Mouse (Mus musculus) bone marrow macrophage, adult 2 months (primary cell): ENCODE data around the gene Rbpj. TPM values are rescaled to one million over a fixed set of nuclear protein-coding genes. Genes with fewer than 3 reads are reported as not detected.

Experiments
- H3K27ac ChIP-seq: 2 replicates; pipeline ENCODE4 v1.5.1; 2012; ENCODE audit warnings: low read depth, low read length; ENCODE audit not compliant: insufficient read depth
- H3K4me1 ChIP-seq: 2 replicates; pipeline ENCODE4 v1.6.1; 2012; ENCODE audit warnings: low read length; ENCODE audit not compliant: control insufficient read depth, insufficient read depth
- H3K4me3 ChIP-seq: 2 replicates; pipeline ENCODE4 v1.5.1; 2012; ENCODE audit warnings: mild to moderate bottlenecking, low read length, moderate library complexity; ENCODE audit not compliant: insufficient read depth
- CTCF ChIP-seq: IDR thresholded peaks from 2 replicates; pipeline ENCODE4 v1.5.1; 2012; ENCODE audit warnings: low read depth, mild to moderate bottlenecking, low read length, moderate library complexity
- POLR2A ChIP-seq: IDR thresholded peaks from 2 replicates; pipeline ENCODE4 v1.6.1; 2012; ENCODE audit warnings: mild to moderate bottlenecking, low read depth, low read length, borderline replicate concordance
- polyA plus RNA-seq: library from polyadenylated mRNA; stranded (reverse); fragments of >200 nt; gene quantifications from 2 replicates; pipeline ENCODE4 v1.2.4, GENCODE M21; 2012; ENCODE audit not compliant: missing spikeins, insufficient read depth, insufficient read length

Rbpj gene
- polyA plus RNA-seq, 1 experiment = 136 TPM

DNA sequence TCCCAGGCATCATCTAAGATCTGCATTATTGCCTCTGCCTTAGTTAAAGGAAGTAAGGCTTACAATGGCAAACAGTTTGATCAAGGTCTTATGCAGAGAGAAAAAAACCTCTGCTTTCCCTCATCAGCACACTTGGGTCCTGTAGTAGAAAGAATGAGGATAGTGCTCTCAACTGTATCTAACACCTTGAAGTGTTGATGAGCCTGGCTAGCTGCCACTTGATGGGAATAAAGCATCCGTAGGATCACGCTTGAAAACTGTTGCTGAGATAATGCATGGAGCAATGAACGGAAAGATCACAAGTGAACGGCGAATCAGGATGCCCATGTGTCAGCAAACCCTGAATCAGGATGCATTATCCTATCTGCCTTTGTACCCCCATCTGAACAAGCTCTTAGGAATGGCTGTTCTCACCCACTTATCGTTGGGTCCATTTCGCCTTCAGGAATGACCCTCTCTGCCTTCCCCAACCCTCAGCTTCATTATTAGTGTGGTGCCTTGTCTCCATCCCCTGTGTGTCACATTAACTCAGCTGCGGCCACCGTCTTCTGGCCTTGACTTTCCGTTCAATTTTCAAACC is 54.1 kb downstream of the Rbpj start:
- H3K4me1 ChIP-seq = peaks cover 19% of the 10 kb centered on the region
- no peak overlapping the region for H3K27ac ChIP-seq
- no peak for TF ChIP-seq POLR2A
- no peak for TF ChIP-seq CTCF
- H3K4me3 ChIP-seq = no peak overlapping the region

DNA sequence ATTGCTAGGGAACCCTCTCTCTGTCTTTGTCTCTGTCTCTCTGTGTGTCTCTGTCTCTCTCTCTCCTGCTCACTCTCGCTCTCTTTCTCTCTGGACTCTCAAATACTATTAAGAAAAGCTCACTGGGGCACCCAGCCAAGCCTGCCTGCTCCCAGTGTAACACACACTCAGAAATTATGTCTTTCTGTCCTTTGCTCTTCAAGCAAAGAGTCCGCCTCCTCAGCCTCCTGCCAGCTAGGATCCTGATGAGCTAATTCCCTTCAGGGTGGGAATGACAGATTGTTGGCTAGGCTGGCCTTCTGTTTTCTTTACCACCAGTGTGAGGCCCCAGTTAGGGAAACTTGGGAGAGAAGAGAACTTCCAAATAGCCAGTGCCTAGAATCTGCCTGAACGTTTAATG is 57.1 kb downstream of the Rbpj start:
- H3K4me3 ChIP-seq = no peak overlapping the region
- H3K4me1 ChIP-seq = peaks cover 19% of the 10 kb centered on the region
- TF ChIP-seq CTCF (no peak), POLR2A (no peak)
- no peak overlapping the region for H3K27ac ChIP-seq

DNA sequence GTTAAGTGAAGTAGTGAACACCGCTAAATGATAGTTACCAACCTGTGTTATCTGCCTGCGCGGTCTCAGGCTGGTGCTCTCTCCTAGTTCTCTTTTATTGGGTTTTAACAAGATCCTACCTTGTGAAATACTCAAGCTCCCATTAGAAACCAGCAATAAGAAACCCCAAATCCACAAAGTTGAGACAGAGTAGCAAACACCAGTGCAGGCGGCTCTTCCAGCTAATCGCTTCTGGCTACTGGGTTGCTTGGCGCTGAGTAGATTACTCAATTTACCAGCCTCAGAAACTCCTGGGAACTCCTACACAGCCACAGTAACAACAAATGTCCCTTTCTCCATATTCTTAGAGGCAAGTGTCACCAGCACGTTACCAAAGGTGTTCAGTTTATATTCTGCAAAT is 58.2 kb downstream of the Rbpj start:
- H3K4me1 ChIP-seq = peaks cover 19% of the 10 kb centered on the region
- TF ChIP-seq POLR2A (no peak), CTCF (no peak)
- no peak overlapping the region for H3K4me3 ChIP-seq
- no peak overlapping the region for H3K27ac ChIP-seq

DNA sequence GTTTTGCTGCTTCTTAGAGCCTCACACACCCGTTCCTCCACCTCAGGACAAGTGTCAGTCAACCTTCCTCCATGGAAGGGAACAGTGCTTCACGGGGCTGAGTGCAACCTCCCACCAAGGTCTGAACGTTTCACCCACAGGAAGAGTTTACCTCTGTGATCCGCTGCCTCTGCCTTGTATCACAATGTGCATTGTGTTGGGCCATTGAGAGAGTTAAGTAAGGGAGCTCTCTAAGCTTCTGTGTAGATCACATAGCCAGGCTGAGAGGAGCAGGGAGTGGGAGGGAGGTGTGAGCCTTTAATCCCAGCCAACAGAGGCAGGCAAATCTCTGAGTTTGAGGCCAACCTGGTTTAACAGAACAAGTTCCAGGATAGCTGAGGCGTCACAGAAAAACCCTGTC is 58.9 kb downstream of the Rbpj start:
- no peak overlapping the region for H3K4me3 ChIP-seq
- no peak for TF ChIP-seq POLR2A
- no peak for TF ChIP-seq CTCF
- H3K27ac ChIP-seq = no peak overlapping the region
- H3K4me1 ChIP-seq = peaks cover 22% of the 10 kb centered on the region

DNA sequence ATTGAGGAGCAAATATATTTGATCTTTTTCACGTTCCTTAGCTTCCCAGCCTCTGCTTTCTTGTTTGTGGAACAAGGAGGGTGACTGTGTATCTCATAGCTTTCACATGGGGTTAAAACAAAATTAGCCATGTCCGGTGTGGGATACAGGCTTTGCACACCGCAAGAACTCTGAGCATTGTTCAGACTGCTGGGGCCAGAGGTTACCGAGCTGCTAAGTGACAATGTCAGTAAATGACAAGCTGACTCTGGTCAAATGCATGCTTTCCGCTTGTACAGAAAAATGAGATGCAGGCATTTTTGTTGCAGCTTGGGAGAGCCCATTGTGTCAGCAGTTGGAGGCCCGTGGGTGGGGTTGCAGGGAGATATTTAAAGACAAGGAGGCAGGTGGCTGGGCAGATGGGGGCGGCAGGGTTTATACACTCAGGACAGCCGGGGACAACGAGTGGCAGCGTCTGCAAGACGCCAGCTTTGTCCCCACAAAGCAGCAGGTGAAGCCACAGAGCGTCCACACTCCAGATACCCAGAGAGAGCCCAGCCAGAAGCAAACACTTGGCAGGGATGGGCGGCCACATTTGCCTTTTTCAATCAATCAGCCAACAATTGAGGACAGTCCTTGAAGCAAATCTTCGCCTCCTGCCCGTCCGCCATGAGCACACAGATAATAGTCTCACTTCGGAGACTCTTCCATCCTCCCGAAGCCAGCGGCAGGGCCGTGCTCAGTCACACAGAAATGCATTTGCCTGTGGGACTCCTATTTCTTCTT is 59.5 kb downstream of the Rbpj start:
- H3K4me3 ChIP-seq = no peak overlapping the region
- no peak overlapping the region for H3K27ac ChIP-seq
- H3K4me1 ChIP-seq = peaks cover 27% of the 10 kb centered on the region
- TF ChIP-seq CTCF (no peak), POLR2A (no peak)

DNA sequence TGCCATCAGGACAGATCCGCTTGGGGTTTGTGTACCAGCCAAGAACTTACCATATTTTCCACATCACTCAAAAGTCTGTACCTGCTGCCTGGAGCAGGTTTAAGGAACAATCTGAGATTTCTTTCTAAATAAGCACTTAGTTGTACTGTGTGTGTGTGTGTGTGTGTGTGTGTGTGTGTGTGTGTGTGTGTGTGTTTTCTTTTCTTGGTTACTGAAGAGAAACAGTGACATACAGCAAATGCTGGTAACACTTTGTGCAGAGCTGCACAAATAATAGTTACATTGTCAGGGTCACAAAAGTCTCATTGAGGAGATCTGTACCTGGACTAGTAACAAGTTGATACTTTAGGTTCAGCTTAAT is 60.1 kb downstream of the Rbpj start:
- Histone ChIP-seq H3K4me1 (peaks cover 30% of the 10 kb centered on the region), H3K4me3 (no peak overlapping the region), H3K27ac (no peak overlapping the region)
- no peak for TF ChIP-seq POLR2A
- no peak for TF ChIP-seq CTCF

DNA sequence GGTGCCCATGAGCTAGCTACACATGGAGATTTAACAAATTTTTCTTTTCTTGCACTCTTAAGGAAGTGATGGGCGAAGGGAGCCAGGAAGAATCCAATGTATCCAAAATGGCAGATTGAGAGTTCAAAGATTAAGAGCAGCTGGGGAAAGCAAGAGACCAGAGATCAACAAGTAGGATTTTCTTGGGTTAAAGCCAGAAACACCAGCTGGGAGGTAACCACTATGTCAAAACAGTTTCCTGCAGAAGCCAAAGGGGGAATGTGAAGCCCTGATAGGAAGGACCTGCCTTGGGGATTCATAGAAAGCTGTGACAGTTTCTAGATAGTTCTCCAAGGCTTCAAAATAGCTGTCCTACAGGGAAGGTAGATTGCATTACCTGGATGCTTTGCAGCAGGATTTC is 63.9 kb downstream of the Rbpj start:
- H3K4me1 ChIP-seq = peaks cover 19% of the 10 kb centered on the region
- no peak overlapping the region for H3K4me3 ChIP-seq
- TF ChIP-seq CTCF (no peak), POLR2A (no peak)
- no peak overlapping the region for H3K27ac ChIP-seq

DNA sequence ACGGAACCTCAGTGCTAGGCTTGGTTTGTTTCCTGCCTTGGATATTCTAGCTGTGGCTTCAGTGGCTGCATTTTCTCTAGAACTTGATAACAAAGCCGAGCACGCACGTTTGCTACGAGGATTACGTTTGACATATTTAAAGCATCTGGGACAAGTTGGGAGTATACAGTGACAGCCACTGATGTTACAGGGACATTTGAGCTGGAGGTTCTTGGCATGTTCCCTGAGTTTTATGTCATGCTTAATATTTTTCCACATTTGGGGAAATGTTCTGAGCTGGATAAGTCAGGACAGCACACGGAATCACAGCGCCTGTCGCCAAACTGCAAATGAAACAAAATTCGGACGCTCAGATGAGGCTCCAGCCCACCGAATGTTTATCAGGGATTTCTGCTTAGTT is 69.1 kb downstream of the Rbpj start:
- TF ChIP-seq CTCF (no peak), POLR2A (no peak)
- no peak overlapping the region for H3K27ac ChIP-seq
- H3K4me3 ChIP-seq = no peak overlapping the region
- peaks cover 48% of the 10 kb centered on the region for H3K4me1 ChIP-seq

DNA sequence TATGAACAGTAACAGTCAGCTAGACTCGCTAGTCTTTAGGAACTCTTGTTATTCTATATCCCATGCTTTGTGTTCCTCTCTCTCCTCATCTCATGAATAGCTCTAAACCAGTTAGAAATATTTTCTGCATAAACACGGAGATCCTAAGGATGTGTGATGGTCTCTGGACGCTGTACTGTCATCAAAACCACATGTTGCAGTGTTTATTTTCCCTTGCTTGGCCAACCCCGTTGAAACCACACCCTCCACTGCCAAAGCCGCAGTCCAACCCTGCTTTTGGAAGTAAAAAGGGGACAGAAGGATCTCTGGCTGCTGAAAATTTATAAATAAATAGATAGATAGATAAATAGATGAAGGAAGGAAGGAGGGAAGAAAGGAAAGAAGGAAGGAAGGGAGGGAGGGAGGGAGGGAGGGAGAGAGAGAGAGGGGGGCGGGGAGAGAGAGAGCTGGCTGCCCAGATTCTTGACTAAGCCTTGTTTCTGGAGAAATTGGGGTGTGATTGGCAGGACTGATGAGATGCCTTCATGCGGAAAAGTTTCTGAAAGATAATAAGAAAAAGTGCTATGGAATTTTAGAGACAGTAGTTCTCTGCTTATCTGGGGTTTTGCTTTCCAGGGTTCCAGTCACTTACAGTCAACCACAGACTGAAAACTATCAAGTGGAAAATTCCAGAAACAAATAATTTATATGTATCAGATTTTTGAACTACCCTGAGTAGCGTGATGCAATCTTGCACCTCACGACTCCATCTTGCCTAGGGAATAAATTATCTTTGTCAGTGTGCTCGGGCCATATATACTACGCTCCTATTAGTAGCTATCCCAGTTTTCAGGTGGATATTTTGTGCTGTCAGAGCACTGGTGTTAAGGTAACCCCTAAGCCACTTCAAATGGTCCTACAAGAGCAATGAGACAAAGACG is 70.9 kb downstream of the Rbpj start:
- no peak overlapping the region for H3K27ac ChIP-seq
- H3K4me1 ChIP-seq = peaks cover 47% of the 10 kb centered on the region
- TF ChIP-seq CTCF (no peak), POLR2A (no peak)
- H3K4me3 ChIP-seq = no peak overlapping the region
